Mouse (Mus musculus) liver, embryonic 16.5 days (tissue): ENCODE measurements around the gene Scnn1g. TPM values are rescaled to one million over a fixed set of nuclear protein-coding genes. Genes with fewer than 3 reads are reported as not detected.

Source experiments
- ATAC-seq: fragments of 200-750 bp; cut with Nextera tagmentation; 2 replicates; pipeline ENCODE4 v1.8.0; 2017; ENCODE audit warnings: low read depth, mild to moderate bottlenecking, moderate number of reproducible peaks, moderate library complexity
- H3K27ac ChIP-seq: fragments of 300-500 bp; sonication (generic); 2 replicates; pipeline ENCODE4 v1.5.1; 2014; ENCODE audit warnings: mild to moderate bottlenecking, low read length
- H3K27me3 ChIP-seq: fragments of 300-500 bp; sonication (generic); 2 replicates; pipeline ENCODE4 v1.6.1; 2014; ENCODE audit warnings: low read depth, low read length, mixed read lengths; ENCODE audit not compliant: control insufficient read depth, insufficient read depth
- H3K36me3 ChIP-seq: fragments of 300-500 bp; sonication (generic); 2 replicates; pipeline ENCODE4 v1.6.1; 2014; ENCODE audit warnings: mild to moderate bottlenecking; ENCODE audit not compliant: control insufficient read depth, insufficient read depth
- H3K4me1 ChIP-seq: fragments of 300-500 bp; sonication (generic); 2 replicates; pipeline ENCODE4 v1.6.1; 2014; ENCODE audit warnings: low read depth, low read length, mixed read lengths; ENCODE audit not compliant: control insufficient read depth
- H3K4me2 ChIP-seq: fragments of 300-500 bp; sonication (generic); 2 replicates; pipeline ENCODE4 v1.6.1; 2014; ENCODE audit warnings: low read depth, low read length, mixed read lengths
- H3K4me3 ChIP-seq: fragments of 300-500 bp; sonication (generic); 2 replicates; pipeline ENCODE4 v1.5.1; 2014; ENCODE audit warnings: low read depth, mild to moderate bottlenecking, low read length
- H3K9ac ChIP-seq: fragments of 300-500 bp; sonication (generic); 2 replicates; pipeline ENCODE4 v1.6.1; 2014; ENCODE audit warnings: low read depth, low read length
- H3K9me3 ChIP-seq: fragments of 300-500 bp; sonication (generic); replicated peaks from 2 replicates; pipeline ENCODE4 v1.6.1; 2016; ENCODE audit warnings: low read length; ENCODE audit not compliant: control insufficient read depth
- WGBS: fragments of 180-500 bp; shearing (Covaris S2); extraction: QIAGEN DNeasy Blood & Tissue Kit; methylation state at CpG from one replicate; pipeline ENCODE4 v1.1.7; 2014; ENCODE audit not compliant: insufficient replicate concordance; 5-methylcytosine and 5-hydroxymethylcytosine counted together
- polyA plus RNA-seq: library from polyadenylated mRNA; unstranded; fragments of >200 nt; fragmentation: Nextera tagmentation; extraction: Ambion mirVana; gene quantifications from 2 replicates; pipeline ENCODE4 v1.2.1, GENCODE M21; 2015

Gene Scnn1g
- polyA plus RNA-seq: not detected in 2 replicates

DNA sequence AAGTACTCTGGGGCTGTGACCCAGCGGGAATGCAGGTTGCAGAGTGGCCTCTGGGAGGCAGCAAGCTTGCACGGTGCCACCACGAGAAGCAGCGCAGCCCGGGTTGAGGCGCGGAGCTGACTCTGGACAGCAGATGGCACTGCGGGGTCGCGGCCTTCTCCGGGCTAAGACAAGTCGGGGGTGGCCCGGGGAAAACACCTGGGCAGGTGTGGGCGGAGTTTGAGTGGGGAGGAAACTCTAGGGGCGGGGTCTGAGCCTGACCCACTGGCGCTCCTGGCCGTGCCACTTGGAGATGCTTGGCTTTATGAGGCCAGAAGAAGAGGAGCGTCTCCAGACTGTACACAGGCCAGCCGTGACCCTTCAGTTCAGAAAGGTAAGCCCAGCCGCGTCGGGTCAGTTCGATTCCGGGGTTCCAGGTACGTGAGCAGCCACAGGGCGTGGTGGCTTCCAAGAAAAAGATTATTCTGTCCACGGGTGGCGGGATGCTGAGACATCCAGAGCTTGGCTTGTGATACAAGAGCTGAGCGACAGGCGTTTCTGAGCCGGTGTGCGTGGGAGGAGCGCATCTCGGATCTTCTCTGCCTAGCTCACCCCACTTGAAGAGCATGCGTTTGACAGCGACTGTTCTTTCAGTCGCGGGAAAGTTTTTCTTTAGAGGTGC lies at the start of gene Scnn1g:
Gene Scnn1g, plus strand, starts transcription at position 309 of the 661 bp plus-strand sequence.
- Histone ChIP-seq H3K4me2 (0 out of 2 replicates have a peak within 1 kb of the TSS, but pooled peaks have one; percentile 0), H3K4me1 (no peaks in the 10 kb centered on the region; the same call in 1 of the 2 replicates), H3K36me3 (no peaks in the 10 kb centered on the region), H3K9me3 (no peaks in the 10 kb centered on the region), H3K27me3 (peaks cover 33% of the 10 kb centered on the region), H3K4me3 (no peak within 1 kb of the TSS), H3K9ac (no peak within 1 kb of the TSS), H3K27ac (no peak within 1 kb of the TSS)
- WGBS: 1% methylated on average over 38 of the region's 38 CpGs
- peak; percentile 48 for ATAC-seq

DNA sequence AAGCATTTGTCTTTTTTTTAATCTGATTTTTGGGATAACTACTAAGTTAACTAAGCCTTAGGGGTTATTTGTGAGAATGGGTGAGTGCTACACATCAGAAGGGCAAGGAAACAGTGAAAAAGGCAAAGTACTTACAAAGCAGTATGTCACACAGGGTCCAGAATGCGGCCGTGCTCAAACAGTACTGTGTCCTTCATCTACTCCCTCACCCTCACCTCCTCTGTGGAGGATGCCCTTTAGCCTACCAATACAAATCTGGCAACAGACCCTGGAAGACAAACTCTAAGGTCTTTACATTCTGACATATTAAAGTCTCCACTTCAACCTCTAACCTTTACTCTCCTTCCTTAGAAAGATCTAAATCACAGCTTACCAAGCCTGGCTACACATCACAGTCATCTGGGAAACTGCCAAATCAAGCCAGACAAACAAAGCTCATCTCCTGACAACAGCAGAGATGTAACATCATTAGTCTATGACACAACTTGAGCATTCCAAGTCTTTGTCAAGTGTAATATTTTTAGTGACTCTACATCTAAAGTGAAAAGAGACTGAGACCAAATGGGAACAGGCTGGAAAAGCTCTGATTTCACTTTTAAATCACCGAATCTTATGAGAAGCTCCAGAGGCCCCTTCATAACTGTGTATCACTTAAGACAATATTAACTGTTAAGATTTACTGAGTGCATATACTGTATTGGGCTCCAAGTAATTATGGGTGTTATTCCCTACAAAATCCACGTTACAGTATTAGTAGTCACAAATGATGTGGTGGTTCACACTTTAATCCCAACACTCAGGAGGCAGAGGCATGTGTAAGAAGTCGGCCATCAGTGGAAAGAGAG lies 48.9 kb upstream of the Scnn1g start:
- no peak overlapping the region for H3K9ac ChIP-seq
- no peaks in the 10 kb centered on the region for H3K36me3 ChIP-seq
- no peaks in the 10 kb centered on the region for H3K9me3 ChIP-seq
- H3K27me3 ChIP-seq: no peaks in the 10 kb centered on the region
- no peak overlapping the region for H3K4me3 ChIP-seq
- no peak overlapping the region for H3K4me2 ChIP-seq
- WGBS: 64% methylated on average over 5 of the region's 5 CpGs
- no peak for ATAC-seq
- H3K4me1 ChIP-seq: no peaks in the 10 kb centered on the region
- H3K27ac ChIP-seq: no peak overlapping the region

DNA sequence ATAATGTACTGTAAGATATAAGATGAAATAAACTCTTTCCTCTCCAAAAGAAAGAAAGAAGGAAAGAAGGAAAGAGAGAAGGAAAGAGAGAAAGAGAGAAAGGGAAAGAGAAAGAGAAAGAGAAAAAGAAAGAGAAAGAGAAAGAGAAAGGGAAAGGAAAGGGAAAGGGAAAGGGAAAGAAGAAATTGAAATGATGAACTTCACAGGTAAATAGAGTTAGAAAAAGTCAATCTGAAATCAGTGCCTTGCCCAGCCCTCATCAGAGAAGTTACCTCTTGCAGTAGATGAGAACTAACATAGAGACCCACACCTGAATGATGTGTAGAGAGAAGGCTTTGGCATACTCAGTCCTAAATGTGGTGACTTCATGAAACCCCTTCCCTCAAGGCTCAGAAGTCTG lies 44.9 kb upstream of the Scnn1g start:
- H3K36me3 ChIP-seq: no peaks in the 10 kb centered on the region
- H3K27ac ChIP-seq: no peak overlapping the region
- no peaks in the 10 kb centered on the region for H3K9me3 ChIP-seq
- no peak overlapping the region for H3K9ac ChIP-seq
- no peak for ATAC-seq
- no peaks in the 10 kb centered on the region for H3K4me1 ChIP-seq
- H3K4me2 ChIP-seq: no peak overlapping the region
- no peaks in the 10 kb centered on the region for H3K27me3 ChIP-seq
- H3K4me3 ChIP-seq: no peak overlapping the region

DNA sequence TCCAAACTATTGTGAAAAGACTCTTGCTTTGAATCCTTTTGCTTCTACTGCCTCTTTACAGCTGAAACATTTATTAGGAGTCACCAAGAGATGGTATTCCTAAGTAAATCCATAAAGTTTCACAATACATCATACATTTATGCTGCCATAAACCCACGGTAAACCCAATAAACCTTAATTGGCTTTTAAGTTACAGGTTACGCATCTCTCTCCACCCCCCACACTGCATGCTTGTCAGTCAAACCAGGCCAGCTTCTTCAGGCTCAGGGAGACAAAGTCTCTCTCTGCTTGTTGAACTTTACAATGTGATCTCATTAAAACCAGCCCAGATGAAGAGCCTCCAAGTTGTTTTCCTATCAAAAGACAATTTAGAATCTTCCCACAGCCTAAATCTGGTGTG lies 42.5 kb upstream of the Scnn1g start:
- no peak for ATAC-seq
- WGBS: 82% methylated on average over 2 of the region's 2 CpGs
- Histone ChIP-seq H3K9ac (no peak overlapping the region), H3K9me3 (no peaks in the 10 kb centered on the region), H3K4me1 (no peaks in the 10 kb centered on the region), H3K27ac (no peak overlapping the region), H3K27me3 (no peaks in the 10 kb centered on the region), H3K36me3 (no peaks in the 10 kb centered on the region), H3K4me3 (no peak overlapping the region), H3K4me2 (no peak overlapping the region)

DNA sequence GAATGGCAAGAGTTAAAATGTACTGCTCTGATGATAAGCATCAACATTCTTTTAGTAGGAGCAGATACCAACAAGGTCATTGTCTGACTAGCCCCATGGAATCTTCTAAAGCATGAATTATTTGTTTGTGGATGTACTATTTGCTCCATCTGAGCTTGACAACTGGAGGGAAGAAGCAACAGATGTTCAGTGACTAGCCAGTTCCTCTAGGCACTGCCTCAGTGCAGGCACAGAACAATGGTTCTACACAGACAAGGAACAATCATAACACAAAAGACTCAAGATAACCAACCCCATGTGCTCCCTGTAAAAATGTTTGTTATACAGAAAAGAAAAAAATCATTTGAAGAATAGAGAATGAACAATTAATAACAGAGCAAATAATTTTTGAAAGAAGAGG lies 37.1 kb upstream of the Scnn1g start:
- no peak overlapping the region for H3K4me3 ChIP-seq
- no peak overlapping the region for H3K4me2 ChIP-seq
- no peaks in the 10 kb centered on the region for H3K4me1 ChIP-seq
- no peak overlapping the region for H3K9ac ChIP-seq
- no peak for ATAC-seq
- no peaks in the 10 kb centered on the region for H3K27me3 ChIP-seq
- no peaks in the 10 kb centered on the region for H3K9me3 ChIP-seq
- H3K36me3 ChIP-seq: no peaks in the 10 kb centered on the region
- no peak overlapping the region for H3K27ac ChIP-seq

DNA sequence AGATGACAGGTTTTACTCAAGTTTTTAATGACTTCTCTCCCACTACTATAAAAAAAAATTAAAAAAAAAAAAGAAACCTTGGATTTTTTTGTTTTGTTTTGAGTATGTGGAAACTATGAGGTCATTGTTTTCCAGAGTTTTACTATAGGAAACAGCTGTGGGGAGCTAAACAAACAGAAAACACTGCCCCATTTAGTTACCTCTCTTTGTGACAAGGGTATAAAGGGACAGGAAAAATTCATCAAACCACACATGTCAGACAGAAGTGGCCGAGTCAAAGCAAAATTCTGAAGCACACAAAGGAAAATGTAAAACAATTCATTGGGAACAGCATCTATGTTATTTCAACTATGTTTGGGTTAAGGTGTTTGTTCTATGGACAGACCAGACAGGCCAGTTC lies 36.7 kb upstream of the Scnn1g start:
- ATAC-seq: no peak
- Histone ChIP-seq H3K27me3 (no peaks in the 10 kb centered on the region), H3K9me3 (no peaks in the 10 kb centered on the region), H3K27ac (no peak overlapping the region), H3K4me2 (no peak overlapping the region), H3K9ac (no peak overlapping the region), H3K4me1 (no peaks in the 10 kb centered on the region), H3K36me3 (no peaks in the 10 kb centered on the region), H3K4me3 (no peak overlapping the region)
- 40% methylated on average over 1 of the region's 1 CpGs for WGBS

DNA sequence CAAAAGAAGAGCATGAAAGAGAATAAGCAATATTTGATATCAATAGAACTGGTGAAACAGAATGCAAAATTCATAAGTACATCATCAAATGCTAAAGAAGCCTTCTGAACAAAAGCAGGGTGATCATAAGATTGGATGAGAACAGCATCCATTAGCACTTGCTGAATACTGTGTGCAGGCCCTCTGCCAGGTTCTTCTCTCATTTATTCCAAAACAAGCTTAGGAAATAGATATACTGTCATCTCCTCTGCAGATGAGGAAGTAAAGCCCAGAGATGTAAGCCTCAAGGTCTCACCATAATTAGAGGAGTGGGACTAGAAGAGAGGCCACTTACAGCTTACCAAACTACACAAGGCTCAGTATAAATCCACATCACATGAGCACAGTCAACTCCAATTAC lies 35.1 kb upstream of the Scnn1g start:
- Histone ChIP-seq H3K4me1 (0 out of 2 replicates have a peak, but pooled peaks cover 3% of the 10 kb centered on the region), H3K27me3 (no peaks in the 10 kb centered on the region), H3K4me3 (no peak overlapping the region), H3K9me3 (no peaks in the 10 kb centered on the region), H3K36me3 (no peaks in the 10 kb centered on the region), H3K9ac (no peak overlapping the region), H3K4me2 (no peak overlapping the region), H3K27ac (no peak overlapping the region)
- ATAC-seq: no peak

DNA sequence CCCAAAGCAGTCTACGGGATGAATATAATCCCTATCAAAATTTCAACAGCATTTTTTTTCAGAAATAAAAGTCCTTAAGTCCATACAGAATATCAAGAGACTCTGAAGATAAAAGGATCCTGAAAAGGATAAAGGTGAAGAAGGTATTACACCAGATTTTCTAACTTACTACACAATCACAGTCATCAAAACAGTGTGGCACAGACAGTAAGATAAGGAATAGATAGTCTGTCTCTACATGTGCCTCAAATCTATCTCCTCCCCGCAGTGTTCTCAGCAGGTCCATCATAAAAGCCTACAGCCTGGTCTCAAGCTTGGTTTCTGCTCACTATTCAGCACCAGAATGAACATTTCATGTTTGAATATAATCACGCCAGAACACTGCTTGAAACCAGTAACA lies 33.8 kb upstream of the Scnn1g start:
- ATAC-seq: no peak
- Histone ChIP-seq H3K9me3 (no peaks in the 10 kb centered on the region), H3K4me1 (peaks cover 6% of the 10 kb centered on the region), H3K4me2 (no peak overlapping the region), H3K9ac (no peak overlapping the region), H3K4me3 (no peak overlapping the region), H3K27ac (no peak overlapping the region), H3K36me3 (no peaks in the 10 kb centered on the region), H3K27me3 (no peaks in the 10 kb centered on the region)
- 63% methylated on average over 3 of the region's 3 CpGs for WGBS

DNA sequence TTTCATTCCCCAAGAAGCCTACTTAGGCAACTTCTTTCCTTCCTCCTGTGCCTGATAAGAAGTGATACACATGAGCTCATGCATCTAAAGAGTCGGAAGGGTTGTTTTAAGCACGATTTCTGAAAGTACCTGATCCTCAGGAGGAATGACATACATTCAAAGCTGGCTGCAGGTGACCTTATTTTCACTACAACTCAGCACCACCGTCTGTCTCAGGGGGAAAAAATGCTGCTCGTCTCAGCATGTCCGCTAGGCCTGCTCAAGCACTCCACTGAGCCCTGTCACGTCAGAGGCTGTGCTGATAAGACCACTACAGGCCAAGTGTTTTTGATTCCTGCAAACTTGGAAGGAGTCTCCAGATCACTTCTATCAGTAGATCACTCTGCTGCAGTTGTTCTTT lies 32.3 kb upstream of the Scnn1g start:
- ATAC-seq: no peak
- no peaks in the 10 kb centered on the region for H3K27me3 ChIP-seq
- WGBS: 23% methylated on average over 6 of the region's 6 CpGs
- no peak overlapping the region for H3K4me2 ChIP-seq
- no peak overlapping the region for H3K9ac ChIP-seq
- no peak overlapping the region for H3K27ac ChIP-seq
- H3K36me3 ChIP-seq: no peaks in the 10 kb centered on the region
- no peak overlapping the region for H3K4me3 ChIP-seq
- H3K9me3 ChIP-seq: no peaks in the 10 kb centered on the region
- peaks cover 17% of the 10 kb centered on the region for H3K4me1 ChIP-seq
